Mouse (Mus musculus) forebrain, embryonic 14.5 days (tissue): Measurements from ENCODE around the gene Pitpnc1. TPM values are rescaled to one million over a fixed set of nuclear protein-coding genes. Genes with fewer than 3 reads are reported as not detected.
A peak's percentile ranks its signal among the peaks of the same experiment; 100 is the strongest.
"Not testable (repeated sequence)": the region's sequence is repeated elsewhere in the genome, so short reads cannot be mapped to it uniquely, and the experiment has no call there.

Experiments
- ATAC-seq: fragments of 200-750 bp; cut with Nextera tagmentation; 2 replicates; pipeline ENCODE4 v1.8.0; 2017; ENCODE audit warnings: mild to moderate bottlenecking, moderate library complexity
- DNase-seq: peaks from one replicate; pipeline ENCODE4 v3.0.0-alpha.2; 2015; ENCODE audit warnings: low spot score
- H3K27ac ChIP-seq: fragments of 300-500 bp; sonication (generic); 2 replicates; pipeline ENCODE4 v1.5.1; 2014; ENCODE audit warnings: low read depth, mild to moderate bottlenecking, control low read depth, low read length, moderate library complexity
- H3K27me3 ChIP-seq: fragments of 300-500 bp; sonication (generic); replicated peaks from 2 replicates; pipeline ENCODE4 v1.6.1; 2014; ENCODE audit warnings: low read length, control low read depth, mixed read lengths; ENCODE audit not compliant: control insufficient read depth, insufficient read depth
- H3K36me3 ChIP-seq: fragments of 300-500 bp; sonication (generic); 2 replicates; pipeline ENCODE4 v1.6.1; 2014; ENCODE audit warnings: low read length, control low read depth; ENCODE audit not compliant: control insufficient read depth, insufficient read depth
- H3K4me1 ChIP-seq: fragments of 300-500 bp; sonication (generic); 2 replicates; pipeline ENCODE4 v1.6.1; 2014; ENCODE audit warnings: antibody characterized with exemption, low read length, control low read depth; ENCODE audit not compliant: control insufficient read depth, insufficient read depth
- H3K4me2 ChIP-seq: fragments of 300-500 bp; sonication (generic); 2 replicates; pipeline ENCODE4 v1.6.1; 2014; ENCODE audit warnings: mild to moderate bottlenecking, control low read depth, low read length
- H3K4me3 ChIP-seq: fragments of 300-500 bp; sonication (generic); 2 replicates; pipeline ENCODE4 v1.5.1; 2014; ENCODE audit warnings: low read depth, low read length, control low read depth
- H3K9ac ChIP-seq: fragments of 300-500 bp; sonication (generic); 2 replicates; pipeline ENCODE4 v1.6.1; 2014; ENCODE audit warnings: mild to moderate bottlenecking, low read length, control low read depth, moderate library complexity
- H3K9me3 ChIP-seq: fragments of 300-500 bp; sonication (generic); replicated peaks from 2 replicates; pipeline ENCODE4 v1.6.1; 2016; ENCODE audit warnings: low read length, control low read depth, mixed read lengths; ENCODE audit not compliant: control insufficient read depth
- WGBS: fragments of 180-500 bp; shearing (Covaris S2); extraction: QIAGEN DNeasy Blood & Tissue Kit; methylation state at CpG from one replicate; pipeline ENCODE4 v1.1.7; 2014; 5-methylcytosine and 5-hydroxymethylcytosine counted together
- polyA plus RNA-seq: library from polyadenylated mRNA; unstranded; fragments of >200 nt; fragmentation: Nextera tagmentation; extraction: Ambion mirVana; gene quantifications from 2 replicates; pipeline ENCODE4 v1.2.1, GENCODE M21; 2014

Gene Pitpnc1
- polyA plus RNA-seq, 1 experiment from 2014 or later, result 31.4 TPM

- not testable (repeated sequence) for H3K36me3 ChIP-seq, H3K4me2 ChIP-seq, H3K9me3 ChIP-seq, ATAC-seq, H3K4me1 ChIP-seq, H3K27me3 ChIP-seq, H3K4me3 ChIP-seq, DNase-seq, H3K9ac ChIP-seq, H3K27ac ChIP-seq
- 100% methylated on average over 3 of the region's 4 CpGs for WGBS
These were observed 33.9 kb upstream of the Pitpnc1 start for GRCm38 (mm10) chr11:107504364-107504763.

- no peak overlapping the region for H3K4me3 ChIP-seq
- H3K27me3 ChIP-seq, result no peaks in the 10 kb centered on the region
- DNase-seq, result no peak
- H3K27ac ChIP-seq, result no peak overlapping the region
- no peaks in the 10 kb centered on the region for H3K4me1 ChIP-seq
- no peak overlapping the region for H3K4me2 ChIP-seq
- 85% methylated on average over 8 of the region's 8 CpGs for WGBS
- no peaks in the 10 kb centered on the region for H3K9me3 ChIP-seq
- no peak overlapping the region for H3K9ac ChIP-seq
- ATAC-seq, result no peak
- H3K36me3 ChIP-seq, result peaks cover 15% of the 10 kb centered on the region
These were observed 32.3 kb upstream of the Pitpnc1 start for GRCm38 (mm10) chr11:107502801-107503200.

- Histone ChIP-seq H3K27ac (no peak overlapping the region), H3K4me1 (peaks cover 12% of the 10 kb centered on the region), H3K9me3 (no peaks in the 10 kb centered on the region), H3K27me3 (no peaks in the 10 kb centered on the region), H3K4me3 (no peak overlapping the region), H3K4me2 (no peak overlapping the region), H3K9ac (no peak overlapping the region), H3K36me3 (peaks cover 45% of the 10 kb centered on the region)
- WGBS, result 92% methylated on average over 3 of the region's 3 CpGs
- ATAC-seq (no peak), DNase-seq (no peak)
These were observed 13.8 kb upstream of the Pitpnc1 start for GRCm38 (mm10) chr11:107484341-107484740.

- H3K36me3 ChIP-seq, result peaks cover 6% of the 10 kb centered on the region; the same call in 1 of the 2 replicates
- H3K4me1 ChIP-seq, result peaks cover 12% of the 10 kb centered on the region
- WGBS, result 1% methylated on average over 10 of the region's 10 CpGs
- DNase-seq, result no peak
- H3K4me2 ChIP-seq, result peak overlapping the region; percentile 82
- no peaks in the 10 kb centered on the region for H3K27me3 ChIP-seq
- ATAC-seq, result no peak
- no peaks in the 10 kb centered on the region for H3K9me3 ChIP-seq
- peak overlapping the region; percentile 86 for H3K4me3 ChIP-seq
- H3K9ac ChIP-seq, result peak overlapping the region; percentile 94
- no peak overlapping the region for H3K27ac ChIP-seq
These were observed 9.3 kb upstream of the Pitpnc1 start for GRCm38 (mm10) chr11:107479862-107480203.

- peak; percentile 99 for ATAC-seq
- peak within 1 kb of the TSS; percentile 82 for H3K4me2 ChIP-seq
- H3K9ac ChIP-seq, result peak within 1 kb of the TSS; percentile 94
- H3K36me3 ChIP-seq, result peaks cover under 1% of the 10 kb centered on the region; the same call in 1 of the 2 replicates
- peaks cover 12% of the 10 kb centered on the region for H3K4me1 ChIP-seq
- H3K9me3 ChIP-seq, result no peaks in the 10 kb centered on the region
- under 1% methylated on average over 50 of the region's 51 CpGs for WGBS
- peak within 1 kb of the TSS; percentile 65; the same call in 1 of the 2 replicates for H3K27ac ChIP-seq
- no peaks in the 10 kb centered on the region for H3K27me3 ChIP-seq
- DNase-seq, result peak; percentile 97
- peak within 1 kb of the TSS; percentile 86 for H3K4me3 ChIP-seq
These were observed 8.8 kb upstream of the Pitpnc1 start, which contains the start of gene Psmd12 for GRCm38 (mm10) chr11:107479053-107479861. Gene Psmd12, plus strand, starts transcription at chr11:107479484.

- 25% methylated on average over 8 of the region's 8 CpGs for WGBS
- Histone ChIP-seq H3K4me2 (no peak overlapping the region), H3K36me3 (no peaks in the 10 kb centered on the region), H3K27ac (no peak overlapping the region), H3K9ac (no peak overlapping the region), H3K9me3 (no peaks in the 10 kb centered on the region), H3K27me3 (no peaks in the 10 kb centered on the region), H3K4me1 (peaks cover 8% of the 10 kb centered on the region), H3K4me3 (no peak overlapping the region)
- DNase-seq (peak; percentile 95), ATAC-seq (no peak)
These were observed 2.8 kb upstream of the Pitpnc1 start for GRCm38 (mm10) chr11:107473137-107473820.

- Histone ChIP-seq H3K4me1 (peaks cover 9% of the 10 kb centered on the region), H3K9ac (no peak overlapping the region), H3K9me3 (no peaks in the 10 kb centered on the region), H3K27me3 (no peaks in the 10 kb centered on the region), H3K4me3 (no peak overlapping the region), H3K4me2 (no peak overlapping the region), H3K36me3 (no peaks in the 10 kb centered on the region), H3K27ac (no peak overlapping the region)
- ATAC-seq (no peak), DNase-seq (no peak)
- WGBS, result 92% methylated on average over 3 of the region's 3 CpGs
These were observed 1.8 kb upstream of the Pitpnc1 start for GRCm38 (mm10) chr11:107472304-107472703.

GRCm38 (mm10) chr11:107471071-107471720, 697 bp upstream of the Pitpnc1 start:
- Histone ChIP-seq H3K27ac (peak overlapping the region; percentile 91), H3K9ac (peak overlapping the region; percentile 90; the same call in 1 of the 2 replicates), H3K4me1 (peaks cover 14% of the 10 kb centered on the region), H3K4me2 (peak overlapping the region; percentile 72), H3K36me3 (no peaks in the 10 kb centered on the region), H3K27me3 (no peaks in the 10 kb centered on the region), H3K9me3 (no peaks in the 10 kb centered on the region), H3K4me3 (peak overlapping the region; percentile 89)
- DNase-seq, result peak; percentile 41
- 6% methylated on average over 11 of the region's 11 CpGs for WGBS
- ATAC-seq, result no peak
